Comparison of ENCODE assay signal across 21 mouse cellular contexts in the genomic region with DNA sequence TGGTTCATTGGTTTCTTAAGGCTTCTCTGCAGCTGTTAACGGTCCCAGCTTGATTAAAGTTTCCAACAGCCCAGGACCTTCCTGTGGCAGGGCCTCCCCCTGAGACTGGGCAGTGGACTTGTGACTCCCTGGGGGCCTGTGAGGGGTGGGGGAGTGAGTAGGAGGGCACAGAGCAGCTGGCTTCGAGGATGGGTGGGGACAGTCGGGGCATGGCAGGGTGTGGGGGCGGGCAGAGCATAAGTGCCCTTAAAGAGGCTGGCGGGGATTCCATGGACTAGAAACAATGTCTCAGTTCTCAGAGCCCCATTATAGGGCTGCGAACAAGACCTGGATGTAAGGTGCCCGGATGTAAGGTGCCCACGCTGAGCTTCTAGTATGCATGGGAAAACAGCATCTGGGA. TPM values are rescaled to one million over a fixed set of nuclear protein-coding genes. Genes with fewer than 3 reads are reported as not detected.
DNase-seq lines count a peak whose midpoint lies in the region; ATAC-seq and TF ChIP-seq lines count a peak whose summit lies in the region.
"Had no signal": no experiment of that assay in that cellular context is flagged by ENCODE, and none has a peak within 500 bp of the region (broad histone marks: within the 10 kb centered on the region; RNA-seq: fewer than 3 reads in every experiment).

No protein-coding gene starts in this region.

- dilution Hi-C loops in CH12.LX (cut with MboI; ENCODE audit: extremely low pct_ligation_motif_present, extremely low pct_unique_long_range_greater_than_20kb, low sequenced_read_pairs), result no loop called here

- no peak for DNase-seq in forebrain, embryonic 10.5 days (ENCODE audit: extremely low spot score, low spot score)
- DNase-seq in forebrain, embryonic 14.5 days (ENCODE audit: low spot score), result no peak
- DNase-seq in lung, embryonic 14.5 days, result peak; percentile 16
- no peak for DNase-seq in lung, postnatal 0 days (ENCODE audit: low spot score)
- peak; percentile 64 for DNase-seq in CH12.LX (ENCODE audit: extremely low read depth)
- peak in 1 of 2 experiments; percentile 79 for DNase-seq in spleen, adult 2 months (ENCODE audit: low read depth in 1 of 2, low spot score in 2 of 2)
- DNase-seq in cerebellum, adult 18-20 months, result no peak
- DNase-seq: adrenal gland, postnatal 36 days; kidney, adult 18-20 months; lung, postnatal 14 days had no signal

- 0 out of 2 replicates have a peak overlapping the region, but pooled peaks have one; percentile 44 for H3K27ac ChIP-seq in forebrain, embryonic 10.5 days
- no peak overlapping the region for H3K27ac ChIP-seq in forebrain, embryonic 14.5 days (ENCODE audit: low read depth, low read length)
- H3K27ac ChIP-seq in lung, embryonic 14.5 days (ENCODE audit: low read depth), result no peak overlapping the region
- H3K27ac ChIP-seq in lung, postnatal 0 days (ENCODE audit: low read length), result no peak overlapping the region
- H3K27ac ChIP-seq in CH12.LX (ENCODE audit: insufficient read depth, low read depth), result no peak overlapping the region
- peak overlapping the region; percentile 91 for H3K27ac ChIP-seq in spleen, adult 2 months (ENCODE audit: insufficient read depth, low read length)
- H3K27ac ChIP-seq in midbrain, embryonic 15.5 days, result no peak overlapping the region
- H3K27ac ChIP-seq: embryonic facial prominence, embryonic 15.5 days; forebrain, embryonic 15.5 days; hindbrain, embryonic 13.5 days had no signal

- H3K9me3 ChIP-seq in forebrain, embryonic 10.5 days, result no peaks in the 10 kb centered on the region
- H3K9me3 ChIP-seq in forebrain, embryonic 14.5 days (replicated peaks; ENCODE audit: control insufficient read depth, low read length), result no peaks in the 10 kb centered on the region
- no peaks in the 10 kb centered on the region for H3K9me3 ChIP-seq in lung, embryonic 14.5 days (ENCODE audit: low read depth, low read length)
- H3K9me3 ChIP-seq in lung, postnatal 0 days (ENCODE audit: low read length), result no peaks in the 10 kb centered on the region
- H3K9me3 ChIP-seq in CH12.LX (replicated peaks; ENCODE audit: low read length), result peaks cover 4% of the 10 kb centered on the region
- H3K9me3 ChIP-seq in midbrain, embryonic 15.5 days, result no peaks in the 10 kb centered on the region
- H3K9me3 ChIP-seq: embryonic facial prominence, embryonic 15.5 days; forebrain, embryonic 15.5 days; hindbrain, embryonic 13.5 days had no signal

- peaks cover 33% of the 10 kb centered on the region for H3K4me1 ChIP-seq in forebrain, embryonic 10.5 days
- peaks cover 4% of the 10 kb centered on the region; the same call in 1 of the 2 replicates for H3K4me1 ChIP-seq in forebrain, embryonic 14.5 days (ENCODE audit: control insufficient read depth, insufficient read depth, low read length)
- H3K4me1 ChIP-seq in lung, embryonic 14.5 days (ENCODE audit: insufficient read depth), result no peaks in the 10 kb centered on the region
- H3K4me1 ChIP-seq in lung, postnatal 0 days (ENCODE audit: insufficient read depth, low read depth, low read length), result peaks cover 4% of the 10 kb centered on the region; the same call in 1 of the 2 replicates
- peaks cover 21 to 55% of the 10 kb centered on the region in 2 experiments for H3K4me1 ChIP-seq in CH12.LX (ENCODE audit: control insufficient read depth in 1 of 2, insufficient read depth in 2 of 2)
- peaks cover 33% of the 10 kb centered on the region; the same call in 1 of the 2 replicates for H3K4me1 ChIP-seq in spleen, adult 2 months (ENCODE audit: control insufficient read depth, insufficient read depth, insufficient read length)
- H3K4me1 ChIP-seq in midbrain, embryonic 15.5 days, result peaks cover 10% of the 10 kb centered on the region

- ATAC-seq in forebrain, embryonic 14.5 days, result no peak
- ATAC-seq in lung, embryonic 14.5 days (ENCODE audit: insufficient read depth), result no peak
- no peak for ATAC-seq in lung, postnatal 0 days
- ATAC-seq in midbrain, embryonic 15.5 days (replicated peaks), result no peak
- ATAC-seq: forebrain, embryonic 15.5 days had no signal

- H3K9ac ChIP-seq in forebrain, embryonic 14.5 days (ENCODE audit: low read length), result no peak overlapping the region
- H3K9ac ChIP-seq in lung, embryonic 14.5 days, result no peak overlapping the region
- no peak overlapping the region for H3K9ac ChIP-seq in lung, postnatal 0 days (replicated peaks; ENCODE audit: low read depth)
- no peak overlapping the region for H3K9ac ChIP-seq in CH12.LX (ENCODE audit: insufficient read depth, low read depth)
- H3K9ac ChIP-seq in midbrain, embryonic 15.5 days, result no peak overlapping the region
- H3K9ac ChIP-seq: embryonic facial prominence, embryonic 15.5 days; forebrain, embryonic 15.5 days; hindbrain, embryonic 13.5 days had no signal

- no peaks in the 10 kb centered on the region for H3K79me2 ChIP-seq in CH12.LX (replicated peaks; ENCODE audit: control insufficient read depth, extremely low read depth, insufficient read depth, poor library complexity, severe bottlenecking)

- WGBS in forebrain, embryonic 10.5 days, result 29% methylated on average over 8 of the region's 8 CpGs
- WGBS in forebrain, embryonic 14.5 days, result 30% methylated on average over 8 of the region's 8 CpGs
- WGBS in lung, embryonic 14.5 days, result 17% methylated on average over 8 of the region's 8 CpGs
- WGBS in lung, postnatal 0 days, result 14% methylated on average over 8 of the region's 8 CpGs
- 5% methylated on average over 8 of the region's 8 CpGs for WGBS in spleen, adult 2 months
- 24% methylated on average over 8 of the region's 8 CpGs for WGBS in midbrain, embryonic 15.5 days

- in situ Hi-C loops in CH12.LX (cut with MboI; ENCODE audit: low pct_ligation_motif_present, low pct_unique_long_range_greater_than_20kb, low sequenced_read_pairs), result no loop called here

- H3K4me2 ChIP-seq in forebrain, embryonic 14.5 days (ENCODE audit: low read length), result no peak overlapping the region
- H3K4me2 ChIP-seq in lung, embryonic 14.5 days, result no peak overlapping the region
- H3K4me2 ChIP-seq in lung, postnatal 0 days (replicated peaks; ENCODE audit: low read depth, low read length), result no peak overlapping the region
- peak overlapping the region; percentile 41 for H3K4me2 ChIP-seq in CH12.LX (ENCODE audit: insufficient read depth, low read depth, poor library complexity, severe bottlenecking)
- H3K4me2 ChIP-seq in midbrain, embryonic 15.5 days, result no peak overlapping the region
- H3K4me2 ChIP-seq: embryonic facial prominence, embryonic 15.5 days; forebrain, embryonic 15.5 days; hindbrain, embryonic 13.5 days; liver, embryonic 11.5 days had no signal

- no peak for TF ChIP-seq CTCF in lung, embryonic 14.5 days (IDR thresholded peaks at IDR 0.05; ENCODE audit: low read depth)
- no peak for TF ChIP-seq CTCF in lung, postnatal 0 days (IDR thresholded peaks at IDR 0.05)
- TF ChIP-seq CTCF in CH12.LX (conservative IDR thresholded peaks at IDR 0.05 in 1 of 2, IDR thresholded peaks at IDR 0.05 in 1 of 2; ENCODE audit: low read depth in 2 of 2, low read length in 2 of 2), result no peak
- no peak for TF ChIP-seq CTCF in spleen, adult 2 months (IDR thresholded peaks at IDR 0.05; ENCODE audit: extremely low read depth, insufficient read depth, insufficient read length, insufficient replicate concordance)

- TF ChIP-seq POLR2A in CH12.LX (IDR thresholded peaks at IDR 0.05; ENCODE audit: low read depth, low read length), result no peak
- TF ChIP-seq POLR2A in spleen, adult 2 months (IDR thresholded peaks at IDR 0.05; ENCODE audit: low read depth, low read length), result no peak

- H3K4me3 ChIP-seq in forebrain, embryonic 10.5 days, result no peak overlapping the region
- no peak overlapping the region for H3K4me3 ChIP-seq in forebrain, embryonic 14.5 days (ENCODE audit: low read depth, low read length)
- H3K4me3 ChIP-seq in lung, embryonic 14.5 days (ENCODE audit: low read depth, low read length), result no peak overlapping the region
- H3K4me3 ChIP-seq in lung, postnatal 0 days (ENCODE audit: low read depth, low read length), result no peak overlapping the region
- no peak overlapping the region for H3K4me3 ChIP-seq in CH12.LX (replicated peaks in 1 of 3; ENCODE audit: low read depth in 2 of 3, low read length in 2 of 3, poor library complexity in 1 of 3)
- no peak overlapping the region for H3K4me3 ChIP-seq in spleen, adult 2 months (ENCODE audit: extremely low read depth, insufficient read depth, insufficient read length)
- H3K4me3 ChIP-seq in midbrain, embryonic 15.5 days, result no peak overlapping the region
- H3K4me3 ChIP-seq: embryonic facial prominence, embryonic 15.5 days; forebrain, embryonic 15.5 days; hindbrain, embryonic 13.5 days had no signal

- H3K27me3 ChIP-seq in forebrain, embryonic 10.5 days (ENCODE audit: poor library complexity, severe bottlenecking), result peaks cover 39% of the 10 kb centered on the region
- 0 out of 2 replicates have a peak, but pooled peaks cover 15% of the 10 kb centered on the region for H3K27me3 ChIP-seq in forebrain, embryonic 14.5 days (replicated peaks; ENCODE audit: control insufficient read depth, insufficient read depth, low read length)
- H3K27me3 ChIP-seq in lung, embryonic 14.5 days (ENCODE audit: insufficient read depth, low read length), result peaks cover 24% of the 10 kb centered on the region
- 0 out of 2 replicates have a peak, but pooled peaks cover 7% of the 10 kb centered on the region for H3K27me3 ChIP-seq in lung, postnatal 0 days (replicated peaks; ENCODE audit: insufficient read depth, low read length)
- peaks cover 3% of the 10 kb centered on the region for H3K27me3 ChIP-seq in CH12.LX (replicated peaks)
- H3K27me3 ChIP-seq in spleen, adult 2 months (ENCODE audit: control insufficient read depth, insufficient read depth, low read length), result no peaks in the 10 kb centered on the region
- H3K27me3 ChIP-seq in midbrain, embryonic 15.5 days (replicated peaks), result peaks cover 20% of the 10 kb centered on the region

- no peak for TF ChIP-seq RAD21 in CH12.LX (IDR thresholded peaks at IDR 0.05; ENCODE audit: low read depth, low read length)

- TF ChIP-seq EP300 in lung, postnatal 0 days (IDR thresholded peaks at IDR 0.05), result no peak
- TF ChIP-seq EP300 in CH12.LX (IDR thresholded peaks at IDR 0.05; ENCODE audit: low read length), result peak; percentile 57

- no peaks in the 10 kb centered on the region for H3K36me3 ChIP-seq in forebrain, embryonic 10.5 days (replicated peaks)
- no peaks in the 10 kb centered on the region for H3K36me3 ChIP-seq in forebrain, embryonic 14.5 days (ENCODE audit: control insufficient read depth, insufficient read depth, low read length)
- H3K36me3 ChIP-seq in lung, embryonic 14.5 days (ENCODE audit: insufficient read depth), result no peaks in the 10 kb centered on the region
- H3K36me3 ChIP-seq in lung, postnatal 0 days (ENCODE audit: insufficient read depth, low read length), result no peaks in the 10 kb centered on the region
- peaks cover 0 to 7% of the 10 kb centered on the region in 2 experiments for H3K36me3 ChIP-seq in CH12.LX (replicated peaks in 1 of 2; ENCODE audit: control insufficient read depth in 1 of 2, insufficient read depth in 1 of 2, low read length in 1 of 2)
- 0 out of 2 replicates have a peak, but pooled peaks cover 2% of the 10 kb centered on the region for H3K36me3 ChIP-seq in spleen, adult 2 months (ENCODE audit: control insufficient read depth, insufficient read depth, low read length)
- no peaks in the 10 kb centered on the region for H3K36me3 ChIP-seq in midbrain, embryonic 15.5 days (replicated peaks)
- H3K36me3 ChIP-seq: embryonic facial prominence, embryonic 15.5 days; forebrain, embryonic 15.5 days; hindbrain, embryonic 13.5 days had no signal

RNA-seq across cellular contexts. Expression of gene Cd72, which starts 2.7 kb away (rescaled TPM):
- polyA plus RNA-seq in forebrain, embryonic 10.5 days (2016; fragmentation: Nextera tagmentation; extraction: Ambion mirVana), result 2.3 and 2.4 TPM in 2 replicates
- 6.7 and 8.8 TPM in 2 replicates for polyA plus RNA-seq in forebrain, embryonic 14.5 days (2014; fragmentation: Nextera tagmentation; extraction: Ambion mirVana)
- polyA plus RNA-seq in lung, embryonic 14.5 days (2014; fragmentation: Nextera tagmentation; extraction: Ambion mirVana), result 3.2 TPM in 2 replicates
- 2.7 and 3.1 TPM in 2 replicates for polyA plus RNA-seq in lung, postnatal 0 days (2015; fragmentation: Nextera tagmentation; extraction: Ambion mirVana)
- total RNA-seq in CH12.LX (2012; rRNA removed) (24.0 and 30.3 TPM in 2 replicates), CH12.LX (2014; rRNA removed) (47.6 and 61.4 TPM in 2 replicates)
- polyA plus RNA-seq in CH12.LX (2012; ENCODE audit: insufficient read length, low read depth), result 55.9 and 86.4 TPM in 2 replicates
- 109 and 140 TPM in 2 replicates for polyA plus RNA-seq in spleen, adult 2 months (2012; rRNA removed)
- polyA plus RNA-seq in midbrain, embryonic 15.5 days (2015; fragmentation: Nextera tagmentation; extraction: Ambion mirVana), result 6.0 and 6.6 TPM in 2 replicates
- total RNA-seq: gastrocnemius, adult 8-10 months; layer of hippocampus, postnatal 10 days had no signal

RNA-seq across cellular contexts. Expression of gene Tesk1, which starts 15.4 kb away (rescaled TPM):
- polyA plus RNA-seq in forebrain, embryonic 10.5 days (2016; fragmentation: Nextera tagmentation; extraction: Ambion mirVana), result 3.2 and 3.5 TPM in 2 replicates
- polyA plus RNA-seq in forebrain, embryonic 14.5 days (2014; fragmentation: Nextera tagmentation; extraction: Ambion mirVana), result 10.2 and 12.1 TPM in 2 replicates
- polyA plus RNA-seq in lung, embryonic 14.5 days (2014; fragmentation: Nextera tagmentation; extraction: Ambion mirVana), result 12.6 and 15.9 TPM in 2 replicates
- 7.3 and 8.0 TPM in 2 replicates for polyA plus RNA-seq in lung, postnatal 0 days (2015; fragmentation: Nextera tagmentation; extraction: Ambion mirVana)
- total RNA-seq in CH12.LX (2012; rRNA removed) (4.5 and 5.2 TPM in 2 replicates), CH12.LX (2014; rRNA removed) (1.7 and 1.9 TPM in 2 replicates)
- polyA plus RNA-seq in CH12.LX (2012; ENCODE audit: insufficient read length, low read depth), result 6.0 and 7.3 TPM in 2 replicates
- 49.6 and 64.5 TPM in 2 replicates for polyA plus RNA-seq in spleen, adult 2 months (2012; rRNA removed)
- 16.7 and 17.1 TPM in 2 replicates for polyA plus RNA-seq in midbrain, embryonic 15.5 days (2015; fragmentation: Nextera tagmentation; extraction: Ambion mirVana)

RNA-seq across cellular contexts. Expression of gene Sit1, which starts 26.4 kb away (rescaled TPM):
- polyA plus RNA-seq in forebrain, embryonic 10.5 days (2016; fragmentation: Nextera tagmentation; extraction: Ambion mirVana), result not detected in 2 replicates
- polyA plus RNA-seq in forebrain, embryonic 14.5 days (2014; fragmentation: Nextera tagmentation; extraction: Ambion mirVana), result not detected in 2 replicates
- not detected in 2 replicates for polyA plus RNA-seq in lung, embryonic 14.5 days (2014; fragmentation: Nextera tagmentation; extraction: Ambion mirVana)
- not detected in 2 replicates for polyA plus RNA-seq in lung, postnatal 0 days (2015; fragmentation: Nextera tagmentation; extraction: Ambion mirVana)
- total RNA-seq in CH12.LX (2012; rRNA removed) (2.8 and 3.8 TPM in 2 replicates), CH12.LX (2014; rRNA removed) (10.5 and 10.8 TPM in 2 replicates)
- polyA plus RNA-seq in CH12.LX (2012; ENCODE audit: insufficient read length, low read depth), result 10.1 and 12.5 TPM in 2 replicates
- polyA plus RNA-seq in spleen, adult 2 months (2012; rRNA removed), result 15.3 and 17.1 TPM in 2 replicates
- not detected in 2 replicates for polyA plus RNA-seq in midbrain, embryonic 15.5 days (2015; fragmentation: Nextera tagmentation; extraction: Ambion mirVana)
- total RNA-seq: adrenal gland, postnatal 36 days; gastrocnemius, adult 8-10 months; layer of hippocampus, postnatal 10 days; left cerebral cortex, postnatal 36 days had no signal
- polyA plus RNA-seq: cortical plate, adult 2 months; embryonic facial prominence, embryonic 15.5 days; forebrain, embryonic 15.5 days; heart, embryonic 14.5 days; hindbrain, embryonic 13.5 days; liver, embryonic 11.5 days had no signal

RNA-seq across cellular contexts. Expression of gene Fam166b, which starts 28.2 kb away (rescaled TPM):
- polyA plus RNA-seq in forebrain, embryonic 10.5 days (2016; fragmentation: Nextera tagmentation; extraction: Ambion mirVana), result 0.10 and 0.17 TPM in 2 replicates
- 0.29 and 0.73 TPM in 2 replicates for polyA plus RNA-seq in forebrain, embryonic 14.5 days (2014; fragmentation: Nextera tagmentation; extraction: Ambion mirVana)
- 0.32 and 0.34 TPM in 2 replicates for polyA plus RNA-seq in lung, embryonic 14.5 days (2014; fragmentation: Nextera tagmentation; extraction: Ambion mirVana)
- 4.6 and 6.8 TPM in 2 replicates for polyA plus RNA-seq in lung, postnatal 0 days (2015; fragmentation: Nextera tagmentation; extraction: Ambion mirVana)
- not detected in 2 replicates for total RNA-seq in CH12.LX (2012; rRNA removed)
- total RNA-seq in CH12.LX (2014; rRNA removed), result not detected in 2 replicates
- polyA plus RNA-seq in CH12.LX (2012; ENCODE audit: insufficient read length, low read depth), result not detected in 2 replicates
- not detected in 2 replicates for polyA plus RNA-seq in spleen, adult 2 months (2012; rRNA removed)
- 0.52 and 1.7 TPM in 2 replicates for polyA plus RNA-seq in midbrain, embryonic 15.5 days (2015; fragmentation: Nextera tagmentation; extraction: Ambion mirVana)
- total RNA-seq: gastrocnemius, adult 8-10 months; MEL had no signal
- polyA plus RNA-seq: heart, embryonic 14.5 days; liver, embryonic 11.5 days had no signal

RNA-seq across cellular contexts. Expression of gene Ccdc107, which starts 35.6 kb away (rescaled TPM):
- polyA plus RNA-seq in forebrain, embryonic 10.5 days (2016; fragmentation: Nextera tagmentation; extraction: Ambion mirVana), result 42.2 and 43.9 TPM in 2 replicates
- 68.7 and 69.1 TPM in 2 replicates for polyA plus RNA-seq in forebrain, embryonic 14.5 days (2014; fragmentation: Nextera tagmentation; extraction: Ambion mirVana)
- 61.4 and 70.8 TPM in 2 replicates for polyA plus RNA-seq in lung, embryonic 14.5 days (2014; fragmentation: Nextera tagmentation; extraction: Ambion mirVana)
- 81.0 and 82.7 TPM in 2 replicates for polyA plus RNA-seq in lung, postnatal 0 days (2015; fragmentation: Nextera tagmentation; extraction: Ambion mirVana)
- total RNA-seq in CH12.LX (2012; rRNA removed) (57.9 and 63.1 TPM in 2 replicates), CH12.LX (2014; rRNA removed) (23.0 and 33.4 TPM in 2 replicates)
- polyA plus RNA-seq in CH12.LX (2012; ENCODE audit: insufficient read length, low read depth), result 30.5 and 32.6 TPM in 2 replicates
- polyA plus RNA-seq in spleen, adult 2 months (2012; rRNA removed), result 85.4 and 191 TPM in 2 replicates
- polyA plus RNA-seq in midbrain, embryonic 15.5 days (2015; fragmentation: Nextera tagmentation; extraction: Ambion mirVana), result 81.4 and 82.8 TPM in 2 replicates

Comparison
In these comparisons a context has a peak if more than half of its experiments do, and no peak if none do; other contexts are left out.
1. DNase-seq: peak in lung, embryonic 14.5 days (single experiment) and CH12.LX (single experiment); none in forebrain, embryonic 10.5 days (single experiment), forebrain, embryonic 14.5 days (single experiment), lung, postnatal 0 days (single experiment) and cerebellum, adult 18-20 months (0 of 2).
2. H3K27ac ChIP-seq: peak in forebrain, embryonic 10.5 days (single experiment) and spleen, adult 2 months (single experiment); none in forebrain, embryonic 14.5 days (single experiment), lung, embryonic 14.5 days (single experiment), lung, postnatal 0 days (single experiment), CH12.LX (single experiment) and midbrain, embryonic 15.5 days (single experiment).
3. RNA of gene Sit1, which starts 26.4 kb away (polyA plus RNA-seq): 15.3 to 17.1 TPM in spleen, adult 2 months and 10.1 to 12.5 TPM in CH12.LX; not detected in lung, postnatal 0 days, not detected in forebrain, embryonic 10.5 days, not detected in forebrain, embryonic 14.5 days, not detected in lung, embryonic 14.5 days and not detected in midbrain, embryonic 15.5 days; every median in the first group is over 10 times any median in the second.